Mouse (Mus musculus) stomach, embryonic 14.5 days (tissue): ENCODE results near the gene Myo15b. TPM values are rescaled to one million over a fixed set of nuclear protein-coding genes. Genes with fewer than 3 reads are reported as not detected.

Experiments
- ATAC-seq: fragments of 200-750 bp; cut with Nextera tagmentation; 2 replicates; pipeline ENCODE4 v1.8.0; 2017; ENCODE audit warnings: low read depth, moderate TSS enrichment; ENCODE audit not compliant: insufficient number of reproducible peaks, insufficient read depth, low FRiP score
- H3K27ac ChIP-seq: fragments of 300-500 bp; sonication (generic); 2 replicates; pipeline ENCODE4 v1.5.1; 2014; ENCODE audit warnings: mild to moderate bottlenecking, low read length, moderate library complexity, mixed read lengths
- H3K27me3 ChIP-seq: fragments of 300-500 bp; sonication (generic); 2 replicates; pipeline ENCODE4 v1.6.1; 2014; ENCODE audit warnings: low read length, control low read depth, mixed read lengths; ENCODE audit not compliant: control insufficient read depth, insufficient read depth
- H3K36me3 ChIP-seq: fragments of 300-500 bp; sonication (generic); 2 replicates; pipeline ENCODE4 v1.6.1; 2014; ENCODE audit warnings: mild to moderate bottlenecking, control low read depth, low read length, moderate library complexity, mixed read lengths; ENCODE audit not compliant: control insufficient read depth, insufficient read depth
- H3K4me1 ChIP-seq: fragments of 300-500 bp; sonication (generic); 2 replicates; pipeline ENCODE4 v1.6.1; 2014; ENCODE audit warnings: low read length, control low read depth, mixed read lengths; ENCODE audit not compliant: control insufficient read depth, insufficient read depth
- H3K4me2 ChIP-seq: fragments of 300-500 bp; sonication (generic); replicated peaks from 2 replicates; pipeline ENCODE4 v1.6.1; 2014; ENCODE audit warnings: low read depth, low read length, control low read depth
- H3K4me3 ChIP-seq: fragments of 300-500 bp; sonication (generic); 2 replicates; pipeline ENCODE4 v1.5.1; 2014; ENCODE audit warnings: low read depth, low read length, control low read depth
- H3K9ac ChIP-seq: fragments of 300-500 bp; sonication (generic); replicated peaks from 2 replicates; pipeline ENCODE4 v1.6.1; 2014; ENCODE audit warnings: low read depth, mild to moderate bottlenecking, control low read depth, low read length, moderate library complexity, mixed read lengths
- H3K9me3 ChIP-seq: fragments of 300-500 bp; sonication (generic); 2 replicates; pipeline ENCODE4 v1.6.1; 2016; ENCODE audit warnings: low read depth, low read length, control low read depth; ENCODE audit not compliant: control insufficient read depth
- WGBS: fragments of 180-500 bp; shearing (Covaris S2); extraction: QIAGEN DNeasy Blood & Tissue Kit; methylation state at CpG from one replicate; pipeline ENCODE4 v1.1.7; 2014; 5-methylcytosine and 5-hydroxymethylcytosine counted together
- polyA plus RNA-seq: library from polyadenylated mRNA; unstranded; fragments of >200 nt; fragmentation: Nextera tagmentation; extraction: Ambion mirVana; gene quantifications from 2 replicates; pipeline ENCODE4 v1.2.1, GENCODE M21; 2014

The Myo15b gene
- polyA plus RNA-seq, 1 experiment from 2014 or later: 3.1 TPM

DNA sequence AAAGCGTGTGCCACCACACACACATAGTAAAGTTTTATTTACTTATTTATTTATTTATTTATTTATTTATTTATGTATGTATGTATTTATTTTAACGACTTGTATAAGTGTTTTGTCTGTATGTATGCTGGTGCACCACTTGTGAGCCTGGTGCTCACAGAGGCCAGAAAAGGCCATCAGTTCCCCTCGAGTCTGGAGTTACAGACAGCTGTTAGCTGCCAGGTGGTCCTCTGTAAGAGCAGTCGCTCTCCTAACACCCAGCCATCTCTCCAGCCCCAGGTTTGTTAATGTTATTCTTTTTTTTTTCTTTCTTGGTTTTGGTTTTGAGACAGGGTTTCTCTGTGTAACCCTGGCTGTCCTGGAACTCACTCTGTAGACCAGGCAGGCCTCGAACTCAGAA is 60.4 kb downstream of the Myo15b start:
- no peak overlapping the region for H3K27ac ChIP-seq
- H3K9ac ChIP-seq: no peak overlapping the region
- peaks cover 17% of the 10 kb centered on the region; the same call in 1 of the 2 replicates for H3K36me3 ChIP-seq
- WGBS: 79% methylated on average over 5 of the region's 5 CpGs
- no peaks in the 10 kb centered on the region for H3K27me3 ChIP-seq
- H3K4me3 ChIP-seq: no peak overlapping the region
- H3K9me3 ChIP-seq: no peaks in the 10 kb centered on the region
- ATAC-seq: no peak
- no peak overlapping the region for H3K4me2 ChIP-seq
- H3K4me1 ChIP-seq: no peaks in the 10 kb centered on the region

DNA sequence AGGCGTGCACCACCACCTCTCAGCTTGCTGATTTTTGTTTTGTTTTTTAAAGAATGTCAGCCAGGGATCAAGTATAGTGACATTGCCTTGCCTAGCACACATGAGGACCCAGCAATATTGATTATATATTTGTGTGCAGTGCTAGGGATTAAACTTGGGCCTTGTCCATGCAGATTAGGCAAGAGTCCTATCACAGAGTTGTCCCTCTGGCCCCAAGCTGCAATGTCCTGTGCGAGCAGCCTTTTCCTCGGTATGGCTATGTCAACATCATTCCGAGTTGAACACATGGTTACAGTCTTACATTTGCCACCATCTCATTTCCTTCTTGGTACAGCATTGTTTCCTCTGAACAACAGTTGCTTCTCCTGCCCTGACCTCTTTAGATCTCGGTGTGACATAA is 60.9 kb downstream of the Myo15b start:
- H3K27ac ChIP-seq: no peak overlapping the region

DNA sequence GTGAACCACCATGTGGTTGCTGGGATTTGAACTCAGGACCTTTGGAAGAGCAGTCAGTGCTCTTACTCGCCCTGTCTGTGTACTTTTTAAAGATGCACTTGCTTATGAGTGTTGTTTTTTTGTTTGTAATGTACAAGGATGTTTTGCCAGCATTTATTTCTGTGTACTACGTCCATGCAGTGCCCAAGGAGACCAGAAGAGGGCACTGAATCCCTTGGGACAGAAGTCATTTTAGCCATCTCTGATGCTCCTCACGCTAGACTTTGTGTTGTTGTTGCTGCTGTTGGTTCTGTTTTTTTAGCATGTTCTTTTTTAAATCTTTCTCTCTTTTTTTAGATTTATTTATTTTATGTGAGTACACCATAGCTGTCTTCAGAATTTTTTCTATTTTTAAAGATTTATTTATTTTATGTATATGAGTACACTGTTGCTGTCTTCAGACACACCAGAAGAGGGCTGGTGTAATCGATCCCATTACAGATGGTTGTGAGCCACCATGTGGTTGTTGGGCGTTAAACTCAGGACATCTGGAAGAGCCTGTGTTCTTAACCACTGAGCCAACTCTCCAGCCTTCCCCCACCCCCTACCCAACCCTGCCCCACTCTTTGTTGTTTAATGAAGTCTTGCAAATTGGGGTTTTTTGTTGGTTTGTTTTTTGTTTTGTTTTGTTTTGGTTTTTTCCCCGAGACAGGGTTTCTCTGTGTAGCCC is 62.1 kb downstream of the Myo15b start:
- Histone ChIP-seq H3K27me3 (no peaks in the 10 kb centered on the region), H3K9me3 (no peaks in the 10 kb centered on the region), H3K27ac (no peak overlapping the region), H3K9ac (no peak overlapping the region), H3K36me3 (peaks cover 18% of the 10 kb centered on the region; the same call in 1 of the 2 replicates), H3K4me3 (no peak overlapping the region), H3K4me1 (no peaks in the 10 kb centered on the region), H3K4me2 (no peak overlapping the region)
- ATAC-seq: no peak
- WGBS: 49% methylated on average over 6 of the region's 6 CpGs

More for the DNA sequence above, 60.9 kb downstream of the Myo15b start:
- Histone ChIP-seq H3K4me3 (no peak overlapping the region), H3K4me1 (no peaks in the 10 kb centered on the region), H3K4me2 (no peak overlapping the region), H3K27me3 (no peaks in the 10 kb centered on the region), H3K9me3 (no peaks in the 10 kb centered on the region), H3K9ac (no peak overlapping the region), H3K36me3 (peaks cover 18% of the 10 kb centered on the region; the same call in 1 of the 2 replicates)
- 87% methylated on average over 5 of the region's 5 CpGs for WGBS
- ATAC-seq: no peak

DNA sequence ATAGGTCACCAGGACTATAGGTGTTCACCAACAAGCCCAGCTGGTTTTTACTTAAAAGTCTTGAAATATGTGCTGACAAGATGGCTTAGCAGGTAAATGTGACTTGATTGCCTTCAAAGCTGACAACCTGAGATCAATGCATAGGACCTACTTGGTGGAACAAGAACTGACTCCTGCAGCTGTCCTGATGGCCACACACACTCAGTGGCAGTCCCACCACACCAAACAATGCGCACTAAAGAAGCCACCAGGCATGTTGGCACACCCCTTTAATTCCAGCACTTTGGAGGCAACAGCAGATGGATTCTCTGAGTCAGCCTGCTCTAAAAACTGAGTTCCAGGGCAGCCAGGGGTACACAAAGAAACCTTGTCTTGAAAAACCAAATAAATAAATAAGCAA is 63.8 kb downstream of the Myo15b start:
- no peaks in the 10 kb centered on the region for H3K4me1 ChIP-seq
- no peak overlapping the region for H3K4me2 ChIP-seq
- no peak overlapping the region for H3K27ac ChIP-seq
- WGBS: 90% methylated on average over 1 of the region's 1 CpGs
- peaks cover 12% of the 10 kb centered on the region; the same call in 1 of the 2 replicates for H3K36me3 ChIP-seq
- H3K4me3 ChIP-seq: no peak overlapping the region
- H3K9me3 ChIP-seq: no peaks in the 10 kb centered on the region
- H3K9ac ChIP-seq: no peak overlapping the region
- ATAC-seq: no peak
- H3K27me3 ChIP-seq: no peaks in the 10 kb centered on the region

DNA sequence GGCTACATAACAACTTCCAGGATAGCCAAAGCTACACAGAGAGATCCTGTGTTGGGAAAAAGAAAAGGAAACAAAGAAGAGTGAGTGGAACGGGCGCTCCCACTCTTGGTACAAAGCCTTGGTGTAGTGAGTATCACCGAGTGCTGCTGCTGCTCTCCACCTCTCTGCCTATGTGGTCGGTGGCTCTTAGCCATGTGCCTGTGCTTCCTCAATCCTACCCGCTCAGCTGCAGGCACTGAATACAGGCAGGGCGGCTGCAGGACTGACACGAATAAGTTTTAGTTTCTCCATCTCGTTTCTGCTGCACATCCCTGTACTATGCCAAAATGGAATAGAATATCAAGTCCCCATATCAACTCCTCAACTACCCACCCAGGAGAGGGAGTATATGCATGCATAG is 70.8 kb downstream of the Myo15b start:
- H3K4me2 ChIP-seq: no peak overlapping the region
- ATAC-seq: no peak
- no peak overlapping the region for H3K9ac ChIP-seq
- H3K4me3 ChIP-seq: no peak overlapping the region
- H3K4me1 ChIP-seq: peaks cover 10% of the 10 kb centered on the region; the same call in 1 of the 2 replicates
- WGBS: 87% methylated on average over 8 of the region's 8 CpGs
- H3K9me3 ChIP-seq: no peaks in the 10 kb centered on the region
- H3K27ac ChIP-seq: no peak overlapping the region
- peaks cover 13% of the 10 kb centered on the region for H3K36me3 ChIP-seq
- H3K27me3 ChIP-seq: no peaks in the 10 kb centered on the region

DNA sequence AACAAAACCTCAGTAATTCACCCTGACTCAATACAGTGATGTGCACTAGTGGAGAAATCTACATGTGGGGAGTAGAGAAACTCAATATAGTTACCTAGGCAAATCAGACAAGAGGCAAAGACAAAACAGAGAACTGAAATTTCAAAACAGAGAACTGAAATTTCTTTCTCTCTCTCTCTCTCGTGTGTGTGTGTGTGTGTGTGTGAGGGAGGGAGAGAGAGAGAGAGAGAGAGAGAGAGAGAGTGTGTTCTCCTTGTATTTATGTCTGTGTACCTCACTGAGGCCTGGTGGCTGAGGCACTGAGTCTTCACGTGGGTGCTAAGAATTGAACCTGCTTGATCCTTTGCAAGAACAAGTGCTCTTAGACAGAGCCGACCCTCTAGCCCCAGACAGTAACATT is 71.6 kb downstream of the Myo15b start:
- no peak overlapping the region for H3K27ac ChIP-seq
- H3K4me1 ChIP-seq: peaks cover 15% of the 10 kb centered on the region; the same call in 1 of the 2 replicates
- H3K9ac ChIP-seq: no peak overlapping the region
- H3K4me2 ChIP-seq: no peak overlapping the region
- H3K9me3 ChIP-seq: no peaks in the 10 kb centered on the region
- 71% methylated on average over 3 of the region's 3 CpGs for WGBS
- no peak for ATAC-seq
- no peaks in the 10 kb centered on the region for H3K27me3 ChIP-seq
- no peak overlapping the region for H3K4me3 ChIP-seq
- H3K36me3 ChIP-seq: peaks cover 13% of the 10 kb centered on the region

DNA sequence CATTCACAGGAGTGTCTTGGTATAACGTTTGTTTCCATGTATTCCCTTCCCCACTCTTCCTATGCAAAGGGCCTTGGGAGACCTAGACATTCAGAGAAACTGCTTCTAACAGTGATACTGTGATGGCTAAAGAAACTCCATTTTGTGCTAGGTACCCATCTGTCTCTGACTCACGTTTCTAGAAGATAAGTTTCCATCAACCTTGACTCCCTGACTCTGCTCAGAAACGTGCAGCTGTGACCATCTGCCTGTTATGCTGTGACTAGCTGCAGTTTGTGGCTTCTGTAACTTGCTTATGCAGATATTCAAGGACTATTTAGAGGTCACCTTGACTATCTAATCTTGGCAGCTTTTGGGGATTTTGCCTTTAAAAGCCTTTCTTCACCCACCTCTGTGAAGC is 73.0 kb downstream of the Myo15b start:
- 64% methylated on average over 3 of the region's 3 CpGs for WGBS
- no peak for ATAC-seq
- H3K9ac ChIP-seq: no peak overlapping the region

DNA sequence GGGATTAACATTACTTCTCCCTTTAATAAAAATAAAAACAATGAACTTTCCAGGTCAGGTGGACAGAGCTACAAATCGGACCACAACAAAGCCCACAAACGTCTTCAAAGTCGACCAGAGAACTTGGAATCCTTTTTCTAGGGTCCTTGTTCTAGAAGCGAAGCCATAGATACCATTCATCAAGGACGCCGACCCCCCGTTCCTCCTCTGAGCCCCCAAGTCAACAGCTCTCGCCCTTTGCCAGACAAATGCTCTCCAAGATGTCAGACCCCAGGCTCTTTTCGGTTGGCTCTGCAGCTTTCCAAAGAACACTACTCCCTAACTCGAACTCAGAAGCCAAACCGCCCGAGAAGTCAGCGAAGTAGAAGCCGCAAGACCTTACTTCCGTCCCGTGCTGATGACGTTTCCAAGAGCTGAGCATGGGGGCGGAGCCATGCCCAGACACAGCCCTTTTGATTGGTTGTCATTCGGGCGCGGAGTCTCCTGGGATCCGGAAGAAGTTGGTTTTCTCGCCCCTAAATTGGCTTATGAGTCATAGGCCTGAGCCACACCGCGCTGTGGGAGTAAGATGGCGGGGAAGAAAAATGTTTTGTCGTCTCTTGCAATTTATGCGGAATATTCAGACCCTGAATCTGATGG is 75.0 kb downstream of the Myo15b start, which contains the start of the genes Sap30bp and Recql5:
Sap30bp (plus strand) TSS at position 175 of the 639 bp plus-strand sequence.
Recql5 (minus strand) TSS at position 370 of the 639 bp plus-strand sequence.
- Histone ChIP-seq H3K4me1 (peaks cover 15% of the 10 kb centered on the region; the same call in 1 of the 2 replicates), H3K9me3 (no peaks in the 10 kb centered on the region), H3K4me2 (peak within 1 kb of the TSS; percentile 81), H3K4me3 (peak within 1 kb of the TSS; percentile 88), H3K36me3 (peaks cover 20% of the 10 kb centered on the region), H3K9ac (peak within 1 kb of the TSS; percentile 72), H3K27ac (no peak within 1 kb of the TSS), H3K27me3 (no peaks in the 10 kb centered on the region)
- peak; percentile 99 for ATAC-seq
- WGBS: under 1% methylated on average over 28 of the region's 28 CpGs

More for the DNA sequence above, 73.0 kb downstream of the Myo15b start:
- H3K4me3 ChIP-seq: no peak overlapping the region
- H3K27ac ChIP-seq: no peak overlapping the region
- H3K27me3 ChIP-seq: no peaks in the 10 kb centered on the region
- H3K4me1 ChIP-seq: peaks cover 15% of the 10 kb centered on the region; the same call in 1 of the 2 replicates
- no peaks in the 10 kb centered on the region for H3K9me3 ChIP-seq
- H3K4me2 ChIP-seq: no peak overlapping the region
- H3K36me3 ChIP-seq: peaks cover 18% of the 10 kb centered on the region
